Mouse (Mus musculus): ENCODE data around the gene Nap1l4. TPM values are rescaled to one million over a fixed set of nuclear protein-coding genes. Genes with fewer than 3 reads are reported as not detected.

The Nap1l4 gene
- polyA plus RNA-seq, 1 experiment = 60.3 TPM

- TF ChIP-seq POLR2A (IDR thresholded peaks at IDR 0.05; ENCODE audit: control insufficient read depth, low read depth, low read length) (no peak), CTCF (IDR thresholded peaks at IDR 0.05; ENCODE audit: control insufficient read depth, insufficient read depth, insufficient replicate concordance, low read depth, low read length) (no peak)
- Histone ChIP-seq H3K4me3 (ENCODE audit: control insufficient read depth, low read depth, low read length) (no peak overlapping the region), H3K36me3 (ENCODE audit: control insufficient read depth, insufficient read depth, low read length) (no peaks in the 10 kb centered on the region), H3K27ac (ENCODE audit: control insufficient read depth, insufficient read depth, low read depth, low read length) (no peak overlapping the region), H3K27me3 (ENCODE audit: control insufficient read depth, insufficient read depth, low read length) (no peaks in the 10 kb centered on the region), H3K4me1 (ENCODE audit: control insufficient read depth, insufficient read depth, low read length) (peaks cover 10% of the 10 kb centered on the region)
These were observed 48.0 kb downstream of the Nap1l4 start for GRCm38 (mm10) chr7:143500912-143501311.

- Histone ChIP-seq H3K36me3 (ENCODE audit: control insufficient read depth, insufficient read depth, low read length) (no peaks in the 10 kb centered on the region), H3K4me1 (ENCODE audit: control insufficient read depth, insufficient read depth, low read length) (peaks cover 10% of the 10 kb centered on the region), H3K27me3 (ENCODE audit: control insufficient read depth, insufficient read depth, low read length) (no peaks in the 10 kb centered on the region), H3K27ac (ENCODE audit: control insufficient read depth, insufficient read depth, low read depth, low read length) (no peak overlapping the region), H3K4me3 (ENCODE audit: control insufficient read depth, low read depth, low read length) (no peak overlapping the region)
- TF ChIP-seq POLR2A (IDR thresholded peaks at IDR 0.05; ENCODE audit: control insufficient read depth, low read depth, low read length) = no peak
- TF ChIP-seq CTCF (IDR thresholded peaks at IDR 0.05; ENCODE audit: control insufficient read depth, insufficient read depth, insufficient replicate concordance, low read depth, low read length) = no peak
These were observed 50.3 kb downstream of the Nap1l4 start for GRCm38 (mm10) chr7:143498584-143498983.

DNA sequence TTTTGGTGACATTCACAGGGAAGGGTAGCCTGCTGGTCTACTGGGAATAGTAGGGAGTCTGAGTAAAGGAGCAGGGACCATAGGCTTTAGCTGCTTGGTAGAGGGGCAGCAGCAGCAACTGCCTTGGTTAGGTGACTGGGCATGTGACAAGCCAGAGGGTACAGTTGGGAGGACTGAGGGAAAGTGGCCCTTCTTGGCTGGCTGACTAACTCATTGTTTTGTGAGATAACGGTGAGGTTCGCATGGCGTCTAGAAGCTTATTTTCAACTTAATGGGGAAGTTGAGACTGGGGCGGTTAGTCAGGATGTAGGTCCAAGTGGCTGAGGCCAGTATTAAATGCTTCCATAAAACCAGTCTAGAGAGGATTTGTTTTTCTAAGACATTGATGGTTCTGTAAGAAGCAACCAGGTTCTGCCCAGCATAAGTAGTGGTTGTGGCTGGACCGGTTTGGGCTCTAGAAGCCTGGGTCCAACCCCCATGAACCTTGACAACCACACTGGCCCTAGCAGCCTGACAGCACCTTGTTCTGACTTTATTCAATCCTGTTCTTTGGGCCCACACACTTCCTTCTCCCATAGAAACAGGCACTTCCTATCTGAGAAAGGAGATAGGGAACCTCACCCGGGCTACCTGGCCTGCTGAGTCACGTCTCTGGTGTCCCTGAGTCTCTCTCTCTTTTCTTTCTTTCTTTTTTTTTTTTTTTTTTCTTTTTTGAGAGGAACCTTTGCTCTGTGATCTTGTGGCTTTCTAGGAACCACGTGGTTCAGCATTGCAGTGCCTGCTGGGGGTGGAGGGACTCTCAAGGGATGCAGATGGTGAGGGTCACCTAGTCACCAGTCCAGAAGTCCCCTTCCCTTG, 53.6 kb downstream of the Nap1l4 start:
- Histone ChIP-seq H3K4me3 (ENCODE audit: control insufficient read depth, low read depth, low read length) (no peak overlapping the region), H3K27ac (ENCODE audit: control insufficient read depth, insufficient read depth, low read depth, low read length) (no peak overlapping the region), H3K4me1 (ENCODE audit: control insufficient read depth, insufficient read depth, low read length) (no peaks in the 10 kb centered on the region), H3K27me3 (ENCODE audit: control insufficient read depth, insufficient read depth, low read length) (no peaks in the 10 kb centered on the region), H3K36me3 (ENCODE audit: control insufficient read depth, insufficient read depth, low read length) (no peaks in the 10 kb centered on the region)
- TF ChIP-seq POLR2A (IDR thresholded peaks at IDR 0.05; ENCODE audit: control insufficient read depth, low read depth, low read length) (no peak), CTCF (IDR thresholded peaks at IDR 0.05; ENCODE audit: control insufficient read depth, insufficient read depth, insufficient replicate concordance, low read depth, low read length) (no peak)

- Histone ChIP-seq H3K27ac (ENCODE audit: control insufficient read depth, insufficient read depth, low read depth, low read length) (no peak overlapping the region), H3K4me3 (ENCODE audit: control insufficient read depth, low read depth, low read length) (no peak overlapping the region), H3K4me1 (ENCODE audit: control insufficient read depth, insufficient read depth, low read length) (no peaks in the 10 kb centered on the region), H3K36me3 (ENCODE audit: control insufficient read depth, insufficient read depth, low read length) (no peaks in the 10 kb centered on the region), H3K27me3 (ENCODE audit: control insufficient read depth, insufficient read depth, low read length) (no peaks in the 10 kb centered on the region)
- TF ChIP-seq CTCF (IDR thresholded peaks at IDR 0.05; ENCODE audit: control insufficient read depth, insufficient read depth, insufficient replicate concordance, low read depth, low read length) (no peak), POLR2A (IDR thresholded peaks at IDR 0.05; ENCODE audit: control insufficient read depth, low read depth, low read length) (no peak)
These were observed 55.2 kb downstream of the Nap1l4 start for GRCm38 (mm10) chr7:143493616-143494126.

DNA sequence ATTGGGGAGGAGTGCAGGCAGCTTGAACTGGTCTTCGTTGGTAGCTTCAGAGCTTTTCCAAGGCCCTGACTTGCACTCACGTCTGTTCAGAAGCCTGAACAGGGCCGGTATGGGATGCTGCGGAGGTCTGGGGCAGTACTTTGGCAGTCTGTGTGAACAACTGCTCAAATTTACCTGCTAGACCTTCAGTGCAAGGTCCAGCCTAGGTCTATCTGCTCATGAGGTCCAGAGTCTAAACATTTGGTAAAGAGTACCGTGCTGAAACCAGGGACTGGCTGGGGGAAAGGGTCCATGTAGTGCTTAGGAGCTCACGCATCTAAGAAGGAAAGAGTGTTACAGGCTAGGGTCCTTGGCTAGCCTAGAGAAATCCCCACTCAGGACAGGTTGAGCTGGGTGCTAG, 59.2 kb downstream of the Nap1l4 start:
- Histone ChIP-seq H3K27me3 (ENCODE audit: control insufficient read depth, insufficient read depth, low read length) (no peaks in the 10 kb centered on the region), H3K4me3 (ENCODE audit: control insufficient read depth, low read depth, low read length) (no peak overlapping the region), H3K27ac (ENCODE audit: control insufficient read depth, insufficient read depth, low read depth, low read length) (no peak overlapping the region), H3K36me3 (ENCODE audit: control insufficient read depth, insufficient read depth, low read length) (no peaks in the 10 kb centered on the region), H3K4me1 (ENCODE audit: control insufficient read depth, insufficient read depth, low read length) (no peaks in the 10 kb centered on the region)
- no peak for TF ChIP-seq CTCF (IDR thresholded peaks at IDR 0.05; ENCODE audit: control insufficient read depth, insufficient read depth, insufficient replicate concordance, low read depth, low read length)
- no peak for TF ChIP-seq POLR2A (IDR thresholded peaks at IDR 0.05; ENCODE audit: control insufficient read depth, low read depth, low read length)

DNA sequence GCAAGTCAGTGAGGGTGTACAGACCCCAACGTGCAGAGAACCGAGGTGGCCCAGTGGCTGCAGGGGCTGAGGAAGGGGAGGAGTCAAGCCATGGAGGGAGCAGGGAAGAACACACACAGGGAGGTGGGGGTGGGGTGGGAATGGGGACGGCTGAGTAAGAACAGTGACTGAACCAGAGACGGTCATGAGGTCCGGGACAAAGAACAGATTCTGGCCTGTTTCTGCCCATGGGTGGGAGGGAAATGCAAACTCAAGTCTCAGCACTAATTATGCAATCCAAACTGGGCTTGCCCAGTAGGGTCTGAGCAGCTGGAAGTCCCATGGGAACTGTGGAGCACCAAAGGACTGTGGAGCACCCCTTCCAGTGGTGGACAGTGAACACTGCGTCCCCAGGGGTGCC, 66.4 kb downstream of the Nap1l4 start:
- no peak overlapping the region for H3K27ac ChIP-seq (ENCODE audit: control insufficient read depth, insufficient read depth, low read depth, low read length)

DNA sequence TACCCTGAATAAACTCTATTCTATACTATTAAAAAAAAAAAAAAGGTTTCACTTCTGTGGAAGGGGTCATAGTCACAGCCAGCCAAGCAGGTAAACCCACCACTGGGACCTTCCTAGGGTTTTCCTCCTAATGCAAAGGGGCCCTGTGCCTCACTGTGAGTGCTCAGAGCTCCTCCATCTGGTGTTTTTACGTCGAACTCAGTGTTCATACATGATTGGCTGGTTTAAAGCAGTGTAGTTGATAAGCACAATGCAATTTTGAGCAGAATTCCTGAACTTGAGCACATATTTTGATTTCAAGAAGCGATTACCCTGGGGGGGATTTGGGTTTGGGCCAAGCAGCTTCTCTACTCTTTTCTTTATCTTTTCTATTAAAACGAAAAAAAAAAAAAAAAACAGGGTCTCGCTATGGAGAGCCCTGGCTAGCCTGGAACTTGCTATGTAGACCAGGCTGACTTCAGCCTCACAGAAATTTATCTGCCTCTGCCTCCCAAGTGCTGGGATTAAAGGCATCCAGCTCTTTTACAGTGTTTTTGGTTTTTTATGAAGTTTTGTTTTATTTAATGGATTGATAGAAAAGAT, 67.0 kb downstream of the Nap1l4 start:
- Histone ChIP-seq H3K4me1 (ENCODE audit: control insufficient read depth, insufficient read depth, low read length) (no peaks in the 10 kb centered on the region; the same call in 1 of the 2 replicates), H3K4me3 (ENCODE audit: control insufficient read depth, low read depth, low read length) (no peak overlapping the region), H3K36me3 (ENCODE audit: control insufficient read depth, insufficient read depth, low read length) (no peaks in the 10 kb centered on the region), H3K27me3 (ENCODE audit: control insufficient read depth, insufficient read depth, low read length) (no peaks in the 10 kb centered on the region), H3K27ac (ENCODE audit: control insufficient read depth, insufficient read depth, low read depth, low read length) (no peak overlapping the region)
- TF ChIP-seq POLR2A (IDR thresholded peaks at IDR 0.05; ENCODE audit: control insufficient read depth, low read depth, low read length) = no peak
- no peak for TF ChIP-seq CTCF (IDR thresholded peaks at IDR 0.05; ENCODE audit: control insufficient read depth, insufficient read depth, insufficient replicate concordance, low read depth, low read length)

More for the DNA sequence above, 66.4 kb downstream of the Nap1l4 start:
- H3K4me3 ChIP-seq (ENCODE audit: control insufficient read depth, low read depth, low read length) = no peak overlapping the region
- no peaks in the 10 kb centered on the region; the same call in 1 of the 2 replicates for H3K4me1 ChIP-seq (ENCODE audit: control insufficient read depth, insufficient read depth, low read length)
- no peak for TF ChIP-seq CTCF (IDR thresholded peaks at IDR 0.05; ENCODE audit: control insufficient read depth, insufficient read depth, insufficient replicate concordance, low read depth, low read length)
- no peak for TF ChIP-seq POLR2A (IDR thresholded peaks at IDR 0.05; ENCODE audit: control insufficient read depth, low read depth, low read length)
- no peaks in the 10 kb centered on the region for H3K27me3 ChIP-seq (ENCODE audit: control insufficient read depth, insufficient read depth, low read length)
- H3K36me3 ChIP-seq (ENCODE audit: control insufficient read depth, insufficient read depth, low read length) = no peaks in the 10 kb centered on the region

All from testis, adult 2 months (tissue).